Mouse (Mus musculus) layer of hippocampus, postnatal 36 days (tissue): ENCODE measurements around the gene Pus7l. TPM values are rescaled to one million over a fixed set of nuclear protein-coding genes. Genes with fewer than 3 reads are reported as not detected.
A peak's percentile ranks its signal among the peaks of the same experiment; 100 is the strongest.
"Not testable (repeated sequence)": the region's sequence is repeated elsewhere in the genome, so short reads cannot be mapped to it uniquely, and the experiment has no call there.

Source experiments
- DNase-seq, 2 experiments: peaks; one replicate each; pipeline ENCODE4 v3.0.0; 2022
- total RNA-seq, 2 experiments: library from RNA; stranded (reverse); gene quantifications; 2 replicates each; pipeline ENCODE4 v1.2.3; 2021

Pus7l gene
- total RNA-seq, 2 experiments from 2014 or later: 3.5 to 3.9 TPM

GRCm38 (mm10) chr15:94542567-94543408, 559 bp downstream of the Pus7l start:
- no peak for DNase-seq

- DNase-seq: no peak
Observed at GRCm38 (mm10) chr15:94539296-94539695, 4.1 kb downstream of the Pus7l start.

- DNase-seq: no peak
Observed at GRCm38 (mm10) chr15:94535521-94535920, 7.8 kb downstream of the Pus7l start.

- DNase-seq: no peak
Observed at GRCm38 (mm10) chr15:94532956-94533355, 10.4 kb downstream of the Pus7l start.

- DNase-seq: no peak
Observed at GRCm38 (mm10) chr15:94532306-94532705, 11.0 kb downstream of the Pus7l start.

- DNase-seq: no peak
Observed at GRCm38 (mm10) chr15:94530519-94530918, 12.8 kb downstream of the Pus7l start.

GRCm38 (mm10) chr15:94524956-94525355, 18.4 kb downstream of the Pus7l start:
- no peak for DNase-seq

- DNase-seq: no peak
Observed at GRCm38 (mm10) chr15:94523251-94523650, 20.1 kb downstream of the Pus7l start.

GRCm38 (mm10) chr15:94520959-94521358, 22.4 kb downstream of the Pus7l start:
- no peak for DNase-seq

- DNase-seq: no peak
Observed at GRCm38 (mm10) chr15:94520205-94520900, 23.0 kb downstream of the Pus7l start.

- DNase-seq: no peak
Observed at GRCm38 (mm10) chr15:94517913-94518491, 25.3 kb downstream of the Pus7l start.

GRCm38 (mm10) chr15:94503451-94504215, 39.7 kb downstream of the Pus7l start:
- DNase-seq: peak in 1 of 2 experiments; percentile 9

GRCm38 (mm10) chr15:94499260-94499659, 44.1 kb downstream of the Pus7l start:
- no peak for DNase-seq

GRCm38 (mm10) chr15:94495936-94496335, 47.4 kb downstream of the Pus7l start:
- DNase-seq: no peak

GRCm38 (mm10) chr15:94494445-94494844, 48.9 kb downstream of the Pus7l start:
- no peak for DNase-seq

- no peak for DNase-seq
Observed at GRCm38 (mm10) chr15:94489433-94489832, 53.9 kb downstream of the Pus7l start.

GRCm38 (mm10) chr15:94488028-94488427, 55.3 kb downstream of the Pus7l start:
- not testable (repeated sequence) for DNase-seq

GRCm38 (mm10) chr15:94482555-94482954, 60.8 kb downstream of the Pus7l start:
- no peak for DNase-seq

GRCm38 (mm10) chr15:94480792-94481191, 62.6 kb downstream of the Pus7l start:
- DNase-seq: no peak

- no peak for DNase-seq
Observed at GRCm38 (mm10) chr15:94480248-94480647, 63.1 kb downstream of the Pus7l start.

GRCm38 (mm10) chr15:94479513-94480136, 63.7 kb downstream of the Pus7l start:
- no peak for DNase-seq

- DNase-seq: no peak
Observed at GRCm38 (mm10) chr15:94478706-94479105, 64.6 kb downstream of the Pus7l start.
